Mouse (Mus musculus): ENCODE data around the gene Ptgs1.

DNA sequence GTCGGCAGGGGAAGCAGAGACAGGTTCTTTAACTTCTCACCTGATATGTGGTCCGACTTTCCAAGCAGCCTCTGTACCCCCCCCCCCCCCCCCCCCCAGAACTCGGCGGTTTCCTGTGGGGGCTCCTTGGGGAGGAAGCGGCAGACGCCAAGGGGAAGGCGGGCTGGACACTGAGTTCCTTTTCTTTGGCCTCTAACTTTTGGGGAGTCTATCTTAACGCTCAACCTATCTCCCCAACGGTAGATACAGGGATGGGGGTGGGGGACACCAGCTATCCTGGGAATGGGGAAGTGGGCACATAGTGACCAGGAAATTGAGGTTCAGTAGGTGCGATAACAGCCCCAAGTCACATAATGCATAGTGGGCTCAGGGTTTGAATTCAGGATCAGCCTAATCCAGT is 741 bp downstream of the Ptgs1 start:
- no peak for TF ChIP-seq CTCF (conservative IDR thresholded peaks at IDR 0.05; ENCODE audit: low read length)
- TF ChIP-seq NANOG (IDR thresholded peaks at IDR 0.05; ENCODE audit: borderline replicate concordance, low read length) = no peak
